Mouse (Mus musculus) frontal cortex, adult 2 months (tissue): ENCODE measurements at regions not wholly inside any gene's neighbourhood (a gene's known extent, or its start where the extent isn't known, plus 50 kb on each side); places are given as distances from the start of the nearest gene placed in this dataset.

Experiments
- DNase-seq, 2 experiments: peaks; one replicate each; pipeline ENCODE4 v3.0.0; 2022; ENCODE audit warnings: low spot score in 1 of 2; ENCODE audit errors: extremely low spot score in 1 of 2

DNA sequence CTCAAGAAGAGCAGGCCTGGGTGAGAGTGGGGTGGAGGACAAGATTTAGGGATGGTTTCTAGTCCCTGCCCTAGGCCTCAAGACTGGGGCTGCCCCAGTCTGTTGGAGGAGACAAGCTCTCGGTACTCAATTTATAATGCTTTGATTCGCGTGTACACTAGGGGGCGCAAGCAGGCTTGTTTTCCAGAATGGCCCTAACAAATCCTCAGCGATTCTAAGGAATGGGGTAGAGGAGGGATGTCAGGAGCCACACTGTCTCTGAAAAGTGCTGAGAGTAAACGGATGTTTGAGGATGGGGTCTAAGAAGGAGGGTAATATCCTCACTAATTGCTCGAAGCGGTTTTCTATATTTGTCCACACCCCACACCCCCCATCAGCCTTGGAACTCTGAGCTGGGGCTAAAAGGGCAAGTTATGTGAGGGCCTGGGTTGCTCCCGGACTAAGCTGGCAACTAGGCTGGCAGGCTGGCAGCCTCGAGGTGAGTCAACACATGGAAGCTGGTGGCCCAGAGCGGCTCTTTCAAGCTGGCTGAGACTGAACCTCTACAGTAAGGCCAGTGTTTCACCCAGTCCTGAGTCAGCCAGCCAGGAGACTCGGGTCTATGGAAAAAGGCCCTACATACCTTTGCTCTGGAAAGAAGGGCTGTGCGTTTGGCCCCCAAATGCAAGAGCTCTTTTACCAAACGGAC, 176.7 kb downstream of the Ttc8 start:
- peak; percentile 75 to 96 for DNase-seq

DNA sequence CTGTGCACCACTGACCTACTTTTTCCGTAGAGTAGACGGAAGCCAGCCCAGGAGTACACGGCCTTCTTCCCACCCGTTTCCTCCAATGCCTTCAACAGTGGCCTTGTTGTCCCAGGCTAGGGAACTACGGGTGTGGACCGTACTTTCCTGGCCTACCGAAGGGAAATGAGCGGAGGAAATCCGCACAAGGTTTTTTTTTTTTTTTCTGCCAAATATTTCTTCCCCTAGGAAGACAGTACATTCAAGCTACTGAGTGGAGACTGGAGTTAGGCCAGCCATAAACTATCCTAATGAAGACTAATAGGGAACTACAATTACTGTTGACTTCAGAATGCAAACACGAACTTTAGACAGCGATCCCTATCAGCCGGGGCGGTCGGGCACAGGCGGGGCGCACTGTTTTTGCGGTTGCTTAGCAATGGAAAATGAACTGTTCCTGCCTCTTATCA, 177.3 kb downstream of the Ttc8 start:
- no peak for DNase-seq

DNA sequence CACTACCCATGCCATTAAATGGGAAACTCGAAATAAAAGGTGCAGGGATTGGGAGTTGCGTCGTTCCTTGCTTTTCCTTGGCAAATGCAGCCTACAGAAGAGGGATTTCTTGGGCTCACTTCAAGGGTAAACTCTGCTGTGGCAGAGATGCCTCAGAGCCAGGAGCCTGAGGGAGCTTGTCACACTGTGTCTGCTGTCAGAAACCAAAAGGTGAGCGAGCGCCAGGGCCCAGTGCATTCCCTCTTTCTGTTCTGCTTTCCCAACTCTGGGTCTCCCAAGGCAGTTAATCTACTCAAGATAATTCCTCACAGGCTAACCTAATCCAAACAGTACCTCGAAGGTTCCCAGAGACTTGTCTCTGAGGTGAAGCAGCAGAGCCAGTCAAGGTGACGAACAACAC, 179.5 kb downstream of the Ttc8 start:
- DNase-seq: no peak

DNA sequence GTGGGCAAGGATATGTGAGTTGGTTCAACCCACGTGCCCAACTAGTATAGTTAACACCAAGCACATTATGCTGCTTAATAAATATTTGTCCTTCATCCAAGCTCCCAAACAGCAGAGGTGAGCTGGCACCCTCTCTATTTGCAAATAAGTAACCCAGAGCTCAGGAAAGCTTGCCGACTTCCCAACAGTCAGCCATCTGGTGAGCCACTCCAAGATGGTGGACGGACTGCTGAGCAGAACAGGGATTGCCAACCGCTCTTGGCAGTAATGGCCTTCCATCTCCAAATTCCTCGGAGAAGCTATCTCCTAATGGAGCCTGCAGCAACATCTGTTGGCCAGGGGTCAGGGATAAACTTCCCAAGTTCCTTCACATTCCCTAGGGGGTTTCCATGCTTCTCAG, 188.2 kb downstream of the Ttc8 start:
- no peak for DNase-seq

DNA sequence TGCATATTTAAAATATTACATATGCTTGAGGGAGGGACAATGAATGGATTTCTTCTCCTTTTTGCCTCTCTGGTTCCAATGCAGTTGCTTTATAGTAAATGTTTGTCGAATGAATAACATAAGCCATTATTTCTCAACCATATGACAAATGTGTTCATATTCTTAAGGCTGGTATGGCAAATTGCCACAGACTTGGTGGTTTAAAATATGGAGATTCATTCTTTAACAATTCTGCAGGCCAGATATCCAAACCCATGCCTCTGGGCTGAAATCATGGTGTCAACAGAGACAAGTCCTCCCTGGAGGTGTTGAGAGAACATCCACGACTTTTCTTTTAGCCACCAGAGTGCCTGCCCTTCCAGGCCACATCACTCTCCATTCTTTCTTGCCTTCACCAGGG, 193.4 kb downstream of the Ttc8 start:
- no peak for DNase-seq

DNA sequence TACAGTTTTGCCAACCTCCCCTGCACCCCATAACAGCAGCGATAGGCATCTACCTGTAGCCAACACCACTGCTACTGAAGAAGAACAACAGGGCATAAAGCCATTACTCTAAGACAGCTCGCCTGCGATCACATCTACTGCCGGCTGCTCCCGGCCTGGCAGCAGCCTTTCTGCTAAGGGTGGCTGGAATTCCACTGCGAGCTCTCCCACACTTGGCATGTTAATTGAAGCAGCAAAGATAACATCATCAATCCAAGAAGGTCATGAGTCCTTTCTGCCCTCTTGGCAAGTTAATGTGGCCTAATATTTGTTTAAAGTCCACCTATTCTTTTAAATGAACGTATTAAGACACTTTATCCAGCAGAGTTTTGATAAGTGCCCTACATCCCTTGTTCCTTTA, 196.1 kb downstream of the Ttc8 start:
- DNase-seq: no peak

DNA sequence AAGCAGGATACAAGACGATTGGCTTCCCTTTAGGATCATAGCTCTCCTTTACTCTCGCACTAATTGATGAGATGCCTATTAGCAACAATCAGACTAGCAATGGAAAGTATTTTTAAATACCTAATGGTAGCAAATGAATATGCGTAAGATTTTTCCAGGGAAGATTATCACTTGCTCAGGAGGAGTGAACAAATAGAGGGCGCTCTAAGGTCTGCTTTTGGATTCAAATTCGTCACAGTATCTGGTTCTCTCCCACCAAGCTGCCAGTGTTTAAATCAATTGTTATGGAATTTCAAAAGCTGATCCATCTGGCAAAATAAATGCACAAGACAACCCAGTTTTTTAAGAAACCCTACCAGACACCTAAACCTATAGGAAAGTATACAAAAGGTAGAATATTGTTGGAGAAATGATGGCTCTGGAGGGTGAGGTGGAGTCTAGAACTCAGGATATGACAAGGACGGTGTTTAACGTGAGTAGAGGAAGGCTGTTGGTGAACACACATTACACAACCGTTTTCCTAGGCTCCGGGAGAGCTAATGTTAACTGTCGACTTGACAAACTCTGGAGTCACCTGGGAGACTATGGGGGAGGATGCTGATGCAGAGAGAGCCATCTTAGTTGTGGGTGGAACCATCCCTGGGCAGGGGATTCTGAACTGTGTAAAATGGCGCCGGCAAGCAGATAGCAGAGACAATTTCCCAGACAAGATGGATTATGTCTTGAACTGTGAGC, 198.2 kb downstream of the Ttc8 start:
- no peak for DNase-seq

DNA sequence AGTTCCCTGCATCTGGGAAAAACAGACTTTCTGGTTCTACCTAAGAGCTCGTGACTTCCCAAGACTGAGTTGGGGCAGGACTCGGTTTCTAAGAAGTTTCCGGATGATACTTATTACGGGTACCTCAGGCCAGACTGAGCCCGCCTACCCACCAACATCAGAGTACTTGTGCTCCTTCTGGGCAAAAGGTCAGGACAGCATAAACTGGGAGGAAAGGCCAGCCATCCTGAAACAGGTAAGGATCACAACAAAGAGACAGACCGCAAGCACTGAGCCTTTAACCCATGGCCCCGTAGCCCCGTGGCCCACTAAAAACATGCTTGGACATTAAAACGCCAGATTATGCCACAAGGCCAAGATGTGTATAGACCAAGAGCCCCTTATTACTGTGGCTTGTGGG, 199.6 kb downstream of the Ttc8 start:
- DNase-seq: no peak

DNA sequence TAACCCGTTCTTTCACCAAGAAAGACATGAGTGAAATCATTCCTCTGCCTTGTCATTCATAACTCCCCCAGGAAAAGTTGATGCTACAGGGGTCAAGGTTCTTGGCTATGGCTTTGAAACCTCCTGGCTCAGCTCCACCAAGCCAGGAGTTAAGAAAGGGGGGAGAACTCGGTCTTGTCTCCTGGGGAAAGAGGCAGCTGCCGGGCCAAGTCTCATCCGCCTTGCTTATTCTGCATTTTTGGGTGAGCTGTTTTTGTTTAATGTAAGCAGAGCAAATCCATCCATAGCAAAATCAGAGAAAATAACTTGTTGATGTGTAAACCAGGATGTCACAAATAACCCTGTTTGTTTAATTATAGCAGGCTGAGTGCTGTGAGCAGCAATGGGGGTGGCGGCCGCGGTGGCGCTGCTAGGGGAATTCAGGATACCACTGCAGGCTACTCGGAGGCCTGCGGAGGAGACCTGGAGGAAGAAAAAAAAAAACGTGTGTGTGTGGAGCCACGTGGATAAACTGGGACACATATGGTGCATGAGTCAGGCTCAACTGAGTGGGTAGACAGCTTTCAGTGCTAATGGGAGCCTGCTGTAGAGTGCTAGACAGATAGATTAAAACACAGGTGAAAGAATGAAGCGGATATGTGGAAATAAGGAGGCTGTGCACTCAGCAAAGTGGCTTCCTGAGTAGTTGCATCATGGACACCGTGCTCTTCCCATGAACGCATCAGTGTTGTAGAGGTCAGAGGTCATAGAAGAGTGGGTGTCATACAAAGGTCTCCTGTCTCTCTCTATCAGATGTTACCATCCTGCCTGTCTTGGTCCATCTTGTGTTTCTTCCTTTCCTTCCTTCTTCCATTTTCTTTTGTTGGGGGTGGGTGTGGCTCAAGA, 203.5 kb downstream of the Ttc8 start:
- DNase-seq: peak; percentile 86 to 91

DNA sequence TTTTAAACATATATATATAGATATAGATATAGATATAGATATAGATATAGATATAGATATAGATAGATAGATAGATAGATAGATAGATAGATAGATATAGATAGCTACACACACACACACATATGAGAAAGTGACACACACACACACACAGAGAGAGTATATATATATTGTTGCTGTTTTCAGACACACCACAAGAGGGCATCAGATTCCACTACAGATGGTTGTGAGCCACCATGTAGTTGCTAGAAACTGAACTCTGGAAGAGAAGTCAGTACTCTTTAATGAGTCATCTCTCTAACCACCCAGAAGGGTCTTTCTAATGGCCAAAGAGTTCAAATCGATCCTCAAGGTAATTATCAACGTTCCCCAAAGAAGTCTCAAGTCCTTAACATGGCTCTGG, 205.8 kb downstream of the Ttc8 start:
- DNase-seq: no peak
